ENCODE assay signal across 20 mouse cellular contexts in the genomic region with DNA sequence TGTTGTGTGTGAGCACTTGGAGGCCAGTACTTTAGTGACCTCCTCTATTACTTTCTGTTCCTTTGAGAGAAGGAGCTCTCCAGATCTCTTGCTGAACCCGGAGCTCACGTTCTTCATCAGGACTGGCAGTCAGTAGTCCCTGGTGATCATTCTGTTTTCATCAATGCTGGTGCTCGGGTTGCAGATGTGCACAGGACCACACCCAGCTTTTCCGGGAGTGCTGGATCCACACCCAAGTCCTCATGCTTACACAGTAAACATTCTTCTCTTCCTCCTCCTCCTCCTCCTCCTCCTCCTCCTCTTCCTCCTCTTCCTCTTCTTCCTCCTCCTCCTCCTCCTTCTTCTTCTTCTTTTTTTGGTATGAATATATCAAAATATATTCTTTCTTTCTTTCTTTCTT. TPM values are rescaled to one million over a fixed set of nuclear protein-coding genes. Genes with fewer than 3 reads are reported as not detected.
"Had no signal": no experiment of that assay in that cellular context is flagged by ENCODE, and none has a peak within 500 bp of the region (broad histone marks: within the 10 kb centered on the region; RNA-seq: fewer than 3 reads in every experiment).

No protein-coding gene starts in this region.

- ATAC-seq: intestine, postnatal 0 days had no signal

- H3K27ac ChIP-seq: left cerebral cortex, adult 2 months; liver, embryonic 14.5 days; lung, embryonic 15.5 days; stomach, postnatal 0 days had no signal

- H3K4me2 ChIP-seq: lung, embryonic 15.5 days; midbrain, embryonic 11.5 days had no signal

- H3K4me1 ChIP-seq: lung, embryonic 15.5 days had no signal

- DNase-seq: kidney, adult 2 months; kidney, postnatal 10 days; kidney, postnatal 36 days; layer of hippocampus, postnatal 36 days; lung, adult 18-20 months; lung, postnatal 10 days; lung, postnatal 4 days; midbrain, embryonic 14.5 days; thymus, adult 2 months; thymus, postnatal 25 days had no signal

- H3K9me3 ChIP-seq: lung, embryonic 15.5 days had no signal

- H3K9ac ChIP-seq: liver, embryonic 14.5 days; lung, embryonic 15.5 days had no signal

- H3K4me3 ChIP-seq: left cerebral cortex, adult 2 months; lung, embryonic 15.5 days had no signal

- H3K27me3 ChIP-seq: lung, embryonic 15.5 days had no signal

RNA-seq across cellular contexts. Expression of a gene that starts 42.0 kb away (rescaled TPM):
- polyA plus RNA-seq: kidney, embryonic 14.5 days; limb, embryonic 14.5 days; liver, embryonic 14.5 days; neural tube, embryonic 11.5 days; stomach, embryonic 14.5 days; stomach, postnatal 0 days; thymus, adult 2 months had no signal
